Mouse (Mus musculus): ENCODE data around the gene Sema5b. TPM values are rescaled to one million over a fixed set of nuclear protein-coding genes. Genes with fewer than 3 reads are reported as not detected.
A peak's percentile ranks its signal among the peaks of the same experiment; 100 is the strongest.

The Sema5b gene
- total and polyA plus RNA-seq, 2 experiments from 2014 or later, result 12.8 to 30.1 TPM

DNA sequence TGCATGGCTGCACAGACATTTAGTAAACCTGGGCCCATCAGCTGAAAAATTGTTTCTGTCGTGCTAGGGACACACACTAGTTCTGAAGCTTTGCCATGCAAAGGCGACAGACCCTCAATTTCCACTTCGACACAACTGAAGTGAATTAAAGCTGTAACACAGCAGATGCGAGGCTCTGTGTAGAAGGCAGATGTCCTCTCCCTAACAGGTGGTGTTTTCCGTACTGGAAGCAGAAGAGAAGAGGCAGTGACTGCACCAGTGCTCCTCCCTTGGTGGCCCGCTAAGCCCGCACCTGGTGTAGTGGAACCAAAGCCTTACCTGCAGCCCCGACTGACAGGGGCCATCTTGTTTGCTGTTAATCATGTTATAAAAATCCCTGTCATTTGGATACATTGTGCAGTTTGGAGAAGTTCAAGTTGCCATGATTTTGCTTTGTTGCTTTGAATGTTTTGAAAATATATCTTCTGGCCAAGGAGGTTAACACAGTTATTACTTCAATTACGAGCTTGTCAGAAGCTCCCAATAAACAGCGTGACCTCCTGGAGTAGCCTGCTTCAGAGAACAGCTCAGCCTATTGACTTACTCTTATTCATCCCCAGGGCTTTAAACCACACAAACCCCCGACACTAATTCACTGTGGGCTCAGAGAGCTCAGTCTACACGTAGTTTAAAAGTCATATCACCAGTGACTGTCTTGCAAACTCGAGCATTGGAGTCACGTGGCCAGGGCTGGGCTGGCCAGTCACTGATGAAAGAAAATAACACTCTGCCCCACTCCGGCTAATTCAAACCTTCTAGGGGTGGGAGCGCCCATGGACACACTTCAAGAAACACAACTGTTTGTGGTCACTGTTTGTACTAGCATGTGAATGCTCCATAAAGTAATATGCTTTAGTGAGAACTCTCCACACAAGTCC, 163.1 kb downstream of the Sema5b start:
- Histone ChIP-seq H3K9ac (no peak overlapping the region), H3K9me3 (ENCODE audit: low read length) (no peaks in the 10 kb centered on the region), H3K4me1 (ENCODE audit: insufficient read depth) (no peaks in the 10 kb centered on the region), H3K4me2 (ENCODE audit: low read depth) (no peak overlapping the region), H3K4me3 (ENCODE audit: low read depth, low read length) (no peak overlapping the region), H3K27ac (ENCODE audit: low read depth, low read length) (no peak overlapping the region), H3K36me3 (ENCODE audit: insufficient read depth) (peaks cover 12% of the 10 kb centered on the region), H3K27me3 (ENCODE audit: insufficient read depth, low read length) (no peaks in the 10 kb centered on the region)
- DNase-seq, result peak; percentile 22
- WGBS, result 67% methylated on average over 16 of the region's 16 CpGs
- no peak for TF ChIP-seq CTCF (IDR thresholded peaks at IDR 0.05; ENCODE audit: low read depth)
- no peak for ATAC-seq

DNA sequence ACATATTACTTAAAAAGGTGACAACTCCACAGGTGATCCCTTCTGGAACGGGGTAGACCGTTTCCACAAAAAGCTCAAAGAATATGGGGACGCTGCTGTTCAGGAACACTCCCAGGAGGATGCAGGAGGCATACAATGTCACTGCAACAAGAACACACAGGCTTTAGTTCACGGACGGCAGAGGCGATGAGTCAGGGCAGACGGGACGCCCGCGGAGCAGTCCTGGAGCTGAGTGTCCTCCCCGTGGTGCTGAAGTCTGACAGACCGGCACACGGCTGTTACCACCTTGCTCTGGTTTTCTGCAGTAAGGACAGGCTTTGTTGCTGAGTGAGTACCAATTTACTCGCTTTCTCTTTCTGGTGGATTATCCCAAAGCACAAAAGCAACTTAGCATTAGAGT, 163.9 kb downstream of the Sema5b start:
- Histone ChIP-seq H3K27me3 (ENCODE audit: insufficient read depth, low read length) (no peaks in the 10 kb centered on the region), H3K4me2 (ENCODE audit: low read depth) (no peak overlapping the region), H3K9ac (no peak overlapping the region), H3K4me3 (ENCODE audit: low read depth, low read length) (no peak overlapping the region), H3K36me3 (ENCODE audit: insufficient read depth) (peaks cover 12% of the 10 kb centered on the region), H3K9me3 (ENCODE audit: low read length) (no peaks in the 10 kb centered on the region), H3K27ac (ENCODE audit: low read depth, low read length) (no peak overlapping the region), H3K4me1 (ENCODE audit: insufficient read depth) (no peaks in the 10 kb centered on the region)
- 69% methylated on average over 14 of the region's 14 CpGs for WGBS
- DNase-seq (no peak), ATAC-seq (no peak)
- no peak for TF ChIP-seq CTCF (IDR thresholded peaks at IDR 0.05; ENCODE audit: low read depth)

DNA sequence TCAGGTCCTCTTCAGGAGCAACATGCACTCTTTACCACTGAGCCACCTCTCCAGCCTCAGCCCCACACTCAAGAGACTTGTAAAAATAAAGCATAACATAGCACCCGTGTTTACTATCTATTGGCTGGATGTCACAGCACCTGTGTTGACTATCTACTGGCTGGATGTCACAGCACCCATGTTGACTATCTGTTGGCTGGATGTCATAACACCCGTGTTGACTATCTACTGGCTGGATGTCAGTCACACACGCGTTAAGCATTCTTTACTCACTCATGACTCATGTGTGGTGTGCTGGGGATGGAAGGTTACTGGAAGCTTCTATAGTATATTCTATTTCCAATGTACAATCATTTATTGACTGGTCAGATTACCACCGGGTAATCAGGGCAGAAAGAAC, 166.1 kb downstream of the Sema5b start:
- 92% methylated on average over 5 of the region's 5 CpGs for WGBS
- no peak overlapping the region for H3K4me3 ChIP-seq (ENCODE audit: low read depth, low read length)
- H3K9ac ChIP-seq, result no peak overlapping the region
- no peaks in the 10 kb centered on the region for H3K4me1 ChIP-seq (ENCODE audit: insufficient read depth)
- no peaks in the 10 kb centered on the region for H3K27me3 ChIP-seq (ENCODE audit: insufficient read depth, low read length)
- peaks cover 12% of the 10 kb centered on the region for H3K36me3 ChIP-seq (ENCODE audit: insufficient read depth)
- ATAC-seq (no peak), DNase-seq (no peak)
- no peaks in the 10 kb centered on the region for H3K9me3 ChIP-seq (ENCODE audit: low read length)
- no peak overlapping the region for H3K27ac ChIP-seq (ENCODE audit: low read depth, low read length)
- TF ChIP-seq CTCF (IDR thresholded peaks at IDR 0.05; ENCODE audit: low read depth), result no peak
- H3K4me2 ChIP-seq (ENCODE audit: low read depth), result no peak overlapping the region

DNA sequence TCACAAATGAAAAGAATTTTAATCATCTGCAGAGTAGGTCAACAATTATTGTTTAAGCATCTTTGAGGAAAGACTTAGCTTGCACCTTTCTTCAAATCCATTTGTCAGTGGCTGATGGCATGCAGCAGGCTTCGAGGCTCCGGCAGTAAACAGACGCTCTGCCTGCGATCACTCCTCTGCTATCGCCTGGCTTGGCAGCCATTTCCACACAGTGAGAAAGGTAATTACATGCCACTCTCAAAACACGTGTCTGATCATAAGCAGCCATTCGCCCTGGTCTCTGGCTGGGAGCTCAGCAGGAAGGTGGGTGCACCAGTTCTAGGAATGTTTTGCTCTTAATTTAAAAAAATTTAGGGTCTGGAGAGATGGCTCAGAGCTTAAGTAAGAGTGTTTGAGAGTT, 170.1 kb downstream of the Sema5b start:
- Histone ChIP-seq H3K27ac (ENCODE audit: low read depth, low read length) (no peak overlapping the region), H3K9ac (no peak overlapping the region), H3K36me3 (ENCODE audit: insufficient read depth) (0 out of 2 replicates have a peak, but pooled peaks cover 3% of the 10 kb centered on the region), H3K9me3 (ENCODE audit: low read length) (no peaks in the 10 kb centered on the region), H3K4me2 (ENCODE audit: low read depth) (no peak overlapping the region), H3K27me3 (ENCODE audit: insufficient read depth, low read length) (no peaks in the 10 kb centered on the region), H3K4me1 (ENCODE audit: insufficient read depth) (no peaks in the 10 kb centered on the region), H3K4me3 (ENCODE audit: low read depth, low read length) (no peak overlapping the region)
- 0 out of 2 replicates have a peak, but pooled peaks have one; percentile 42 for ATAC-seq
- no peak for TF ChIP-seq CTCF (IDR thresholded peaks at IDR 0.05; ENCODE audit: low read depth)
- DNase-seq, result peak; percentile 32
- 31% methylated on average over 7 of the region's 7 CpGs for WGBS

DNA sequence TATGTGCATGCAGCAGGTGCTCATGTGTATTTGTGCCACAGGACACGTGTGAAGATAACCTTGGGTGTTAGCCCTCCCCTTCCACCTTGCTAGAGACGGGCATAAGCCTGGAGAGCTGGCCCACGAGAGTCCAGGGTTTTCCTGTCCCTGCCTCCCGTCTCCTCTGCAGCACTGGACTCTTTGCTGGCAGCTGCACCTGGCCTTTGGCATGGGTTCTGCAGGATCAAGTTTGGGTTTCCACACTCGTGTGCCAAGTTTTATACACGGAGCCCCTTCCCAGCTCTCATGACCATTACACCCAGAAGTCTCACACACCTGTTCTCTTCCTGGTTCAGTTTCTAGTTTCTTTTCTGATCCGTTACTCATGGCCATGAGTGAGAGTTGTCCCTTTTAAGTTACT, 172.7 kb downstream of the Sema5b start:
- Histone ChIP-seq H3K27ac (ENCODE audit: low read depth, low read length) (no peak overlapping the region), H3K4me3 (ENCODE audit: low read depth, low read length) (no peak overlapping the region), H3K9me3 (ENCODE audit: low read length) (0 out of 2 replicates have a peak, but pooled peaks cover 3% of the 10 kb centered on the region), H3K36me3 (ENCODE audit: insufficient read depth) (peaks cover 13% of the 10 kb centered on the region), H3K4me1 (ENCODE audit: insufficient read depth) (no peaks in the 10 kb centered on the region), H3K27me3 (ENCODE audit: insufficient read depth, low read length) (no peaks in the 10 kb centered on the region), H3K9ac (no peak overlapping the region), H3K4me2 (ENCODE audit: low read depth) (no peak overlapping the region)
- no peak for TF ChIP-seq CTCF (IDR thresholded peaks at IDR 0.05; ENCODE audit: low read depth)
- no peak for ATAC-seq
- WGBS, result 72% methylated on average over 7 of the region's 7 CpGs
- DNase-seq, result no peak

Other genes with a start within 250 kb of the Sema5b start
- gene Sec22a, start 177.2 kb upstream of the Sema5b start, total RNA-seq (2014; rRNA removed), result 20.9 and 30.0 TPM in 2 replicates
- gene Sec22a, start 177.2 kb upstream of the Sema5b start, polyA plus RNA-seq (2015; fragmentation: Nextera tagmentation; extraction: Ambion mirVana), result 43.7 and 45.6 TPM in 2 replicates
- gene Pdia5, start 50.3 kb upstream of the Sema5b start, total RNA-seq (2014; rRNA removed), result 1.6 and 2.5 TPM in 2 replicates
- gene Pdia5, start 50.3 kb upstream of the Sema5b start, polyA plus RNA-seq (2015; fragmentation: Nextera tagmentation; extraction: Ambion mirVana), result 8.7 and 8.8 TPM in 2 replicates
- 80.9 and 90.9 TPM in 2 replicates for gene Dirc2, start 228.2 kb downstream of the Sema5b start, total RNA-seq (2014; rRNA removed)
- gene Dirc2, start 228.2 kb downstream of the Sema5b start, polyA plus RNA-seq (2015; fragmentation: Nextera tagmentation; extraction: Ambion mirVana), result 41.6 and 50.1 TPM in 2 replicates
- gene Hspbap1, start 229.2 kb downstream of the Sema5b start, total RNA-seq (2014; rRNA removed), result 7.2 and 8.2 TPM in 2 replicates
- gene Hspbap1, start 229.2 kb downstream of the Sema5b start, polyA plus RNA-seq (2015; fragmentation: Nextera tagmentation; extraction: Ambion mirVana), result 5.1 and 6.8 TPM in 2 replicates